Mouse (Mus musculus) embryonic facial prominence, embryonic 10.5 days (tissue): ENCODE data around the gene Tmem52b. TPM values are rescaled to one million over a fixed set of nuclear protein-coding genes. Genes with fewer than 3 reads are reported as not detected.

ENCODE experiments used
- DNase-seq: peaks from one replicate; pipeline ENCODE4 v3.0.0-alpha.2; 2017; ENCODE audit warnings: low spot score
- H3K27ac ChIP-seq: fragments of 300-500 bp; sonication (generic); replicated peaks from 2 replicates; pipeline ENCODE4 v1.5.1; 2016; ENCODE audit warnings: mild to moderate bottlenecking
- H3K27me3 ChIP-seq: fragments of 300-500 bp; sonication (generic); replicated peaks from 2 replicates; pipeline ENCODE4 v1.6.1; 2016; ENCODE audit warnings: low read depth, mild to moderate bottlenecking; ENCODE audit not compliant: poor library complexity, severe bottlenecking
- H3K36me3 ChIP-seq: fragments of 300-500 bp; sonication (generic); replicated peaks from 2 replicates; pipeline ENCODE4 v1.6.1; 2016; ENCODE audit warnings: mild to moderate bottlenecking, moderate library complexity
- H3K4me1 ChIP-seq: fragments of 300-500 bp; sonication (generic); 2 replicates; pipeline ENCODE4 v1.6.1; 2016
- H3K4me3 ChIP-seq: fragments of 300-500 bp; sonication (generic); 2 replicates; pipeline ENCODE4 v1.5.1; 2016; ENCODE audit warnings: mild to moderate bottlenecking, moderate library complexity
- H3K9me3 ChIP-seq: fragments of 300-500 bp; sonication (generic); 2 replicates; pipeline ENCODE4 v1.6.1; 2016; ENCODE audit warnings: mild to moderate bottlenecking
- WGBS: fragments of 180-500 bp; shearing (Covaris S2); methylation state at CpG from one replicate; pipeline ENCODE4 v1.1.7; 2016; 5-methylcytosine and 5-hydroxymethylcytosine counted together
- polyA plus RNA-seq: library from polyadenylated mRNA; unstranded; fragments of >200 nt; fragmentation: Nextera tagmentation; extraction: Ambion mirVana; gene quantifications from 2 replicates; pipeline ENCODE4 v1.2.1, GENCODE M21; 2016

The Tmem52b gene
- polyA plus RNA-seq, 1 experiment from 2014 or later = not detected

GRCm38 (mm10) chr6:129565257-129565656, 52.9 kb downstream of the Tmem52b start:
- Histone ChIP-seq H3K36me3 (no peaks in the 10 kb centered on the region), H3K27me3 (no peaks in the 10 kb centered on the region), H3K9me3 (no peaks in the 10 kb centered on the region), H3K4me1 (no peaks in the 10 kb centered on the region), H3K27ac (no peak overlapping the region), H3K4me3 (no peak overlapping the region)
- 76% methylated on average over 2 of the region's 2 CpGs for WGBS
- DNase-seq = no peak

Other genes starting within 250 kb of the Tmem52b start
- not detected in 2 replicates for gene Cd69, start 237.1 kb upstream of the Tmem52b start, polyA plus RNA-seq
- gene 4922502D21Rik, start 180.8 kb upstream of the Tmem52b start, polyA plus RNA-seq = not detected in 2 replicates
- gene Clec12a, start 169.9 kb upstream of the Tmem52b start, polyA plus RNA-seq = 0.35 and 0.40 TPM in 2 replicates
- gene Clec12b, start 126.7 kb upstream of the Tmem52b start, polyA plus RNA-seq = not detected in 2 replicates
- gene Clec1b, start 115.3 kb upstream of the Tmem52b start, polyA plus RNA-seq = 12.7 and 13.3 TPM in 2 replicates
- 0.19 and 0.50 TPM in 2 replicates for gene Clec9a, start 103.7 kb upstream of the Tmem52b start, polyA plus RNA-seq
- 0.82 and 0.89 TPM in 2 replicates for gene Clec1a, start 60.6 kb upstream of the Tmem52b start, polyA plus RNA-seq
- 0.06 TPM in 1 of 2 replicates, not detected in the other for gene Olr1, start 5.4 kb upstream of the Tmem52b start, polyA plus RNA-seq
- 44.9 and 46.5 TPM in 2 replicates for gene Gabarapl1, start 20.6 kb downstream of the Tmem52b start, polyA plus RNA-seq
- gene Klre1, start 65.3 kb downstream of the Tmem52b start, polyA plus RNA-seq = not detected in 2 replicates
- not detected in 2 replicates for gene Klrd1, start 79.2 kb downstream of the Tmem52b start, polyA plus RNA-seq
- 0.04 and 0.13 TPM in 2 replicates for gene Klrk1, start 111.3 kb downstream of the Tmem52b start, polyA plus RNA-seq
- gene Klrc3, start 130.8 kb downstream of the Tmem52b start, polyA plus RNA-seq = not detected in 2 replicates
- not detected in 2 replicates for gene Klrc2, start 148.1 kb downstream of the Tmem52b start, polyA plus RNA-seq
- gene Klrc1, start 166.4 kb downstream of the Tmem52b start, polyA plus RNA-seq = not detected in 2 replicates
- not detected in 2 replicates for gene Klri1, start 204.6 kb downstream of the Tmem52b start, polyA plus RNA-seq
- not detected in 2 replicates for gene Klri2, start 227.9 kb downstream of the Tmem52b start, polyA plus RNA-seq